Mouse (Mus musculus): ENCODE measurements around the gene Hist2h2be.

DNA sequence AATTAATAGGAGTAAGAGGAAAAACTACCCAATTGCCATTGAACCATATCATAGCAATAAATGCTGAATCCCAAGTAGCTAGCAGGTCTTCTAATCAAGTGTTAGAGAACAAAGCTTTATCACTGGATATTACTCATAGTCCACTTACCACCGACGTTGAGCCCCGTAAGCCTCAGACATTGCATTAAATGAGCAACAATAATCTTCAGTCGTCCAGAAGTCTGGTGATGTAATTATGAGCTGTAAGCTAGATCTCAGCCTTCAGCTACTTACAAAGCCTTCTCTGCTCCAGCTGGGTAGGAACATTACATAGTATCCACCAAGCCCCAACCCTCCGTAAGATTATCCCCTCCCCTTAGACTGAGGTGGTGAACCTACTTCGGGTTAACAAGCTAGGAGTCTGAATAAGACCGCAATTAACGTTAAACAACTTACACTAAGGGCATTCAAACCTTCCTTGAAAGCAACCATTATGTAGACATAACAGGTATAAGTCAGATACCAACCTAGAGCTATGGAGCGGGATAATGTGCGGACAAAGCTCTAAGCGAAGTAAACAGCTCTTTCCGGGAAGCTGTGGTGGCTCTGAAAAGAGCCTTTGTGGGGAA lies 17.1 kb downstream of the Hist2h2be start:
- TF ChIP-seq BHLHE40 (IDR thresholded peaks at IDR 0.05; ENCODE audit: borderline replicate concordance, low read depth, low read length), result no peak
- TF ChIP-seq CTCF (IDR thresholded peaks at IDR 0.05 in 2 of 3, conservative IDR thresholded peaks at IDR 0.05 in 1 of 3; ENCODE audit: control insufficient read depth in 1 of 3, insufficient read depth in 1 of 3, low read depth in 2 of 3, low read length in 3 of 3, poor library complexity in 1 of 3, severe bottlenecking in 1 of 3), result no peak
- TF ChIP-seq EP300 (IDR thresholded peaks at IDR 0.05; ENCODE audit: low read depth in 1 of 2, low read length in 2 of 2), result no peak
- no peak for TF ChIP-seq ZC3H11A (IDR thresholded peaks at IDR 0.05; ENCODE audit: low read depth, low read length)
- TF ChIP-seq ZNF384 (IDR thresholded peaks at IDR 0.05; ENCODE audit: low read depth, low read length), result no peak
- no peak for TF ChIP-seq MAX (IDR thresholded peaks at IDR 0.05; ENCODE audit: low read length)
- no peak for TF ChIP-seq CHD1 (IDR thresholded peaks at IDR 0.05; ENCODE audit: low read depth, low read length)
- no peak for TF ChIP-seq ZMIZ1 (IDR thresholded peaks at IDR 0.05; ENCODE audit: low read depth, low read length)
- no peak for TF ChIP-seq UBTF (IDR thresholded peaks at IDR 0.05; ENCODE audit: borderline replicate concordance, insufficient read depth, low read depth, low read length)

All from MEL (cell line).